Mouse (Mus musculus): ENCODE data around the gene Hmgn5. TPM values are rescaled to one million over a fixed set of nuclear protein-coding genes. Genes with fewer than 3 reads are reported as not detected.
A peak's percentile ranks its signal among the peaks of the same experiment; 100 is the strongest.

The Hmgn5 gene
- total RNA-seq (2021), result 1 to 10 TPM; 5.9 to 6.7 TPM
- long read RNA-seq, experiment 1, transcript Hmgn5-201 (6 exons, 1,934 nt), result major isoform, 14 of 19 reads
- long read RNA-seq, experiment 1, partial matches to known transcripts, result 5 of 19 reads
- long read RNA-seq, experiment 1, other reads (novel, unspliced or antisense), result 0 of 19 reads
- long read RNA-seq, experiment 2, transcript Hmgn5-201 (6 exons, 1,934 nt), result major isoform, 19 of 25 reads
- long read RNA-seq, experiment 2, partial matches to known transcripts, result 5 of 25 reads
- long read RNA-seq, experiment 2, other reads (novel, unspliced or antisense), result 1 of 25 reads

DNA sequence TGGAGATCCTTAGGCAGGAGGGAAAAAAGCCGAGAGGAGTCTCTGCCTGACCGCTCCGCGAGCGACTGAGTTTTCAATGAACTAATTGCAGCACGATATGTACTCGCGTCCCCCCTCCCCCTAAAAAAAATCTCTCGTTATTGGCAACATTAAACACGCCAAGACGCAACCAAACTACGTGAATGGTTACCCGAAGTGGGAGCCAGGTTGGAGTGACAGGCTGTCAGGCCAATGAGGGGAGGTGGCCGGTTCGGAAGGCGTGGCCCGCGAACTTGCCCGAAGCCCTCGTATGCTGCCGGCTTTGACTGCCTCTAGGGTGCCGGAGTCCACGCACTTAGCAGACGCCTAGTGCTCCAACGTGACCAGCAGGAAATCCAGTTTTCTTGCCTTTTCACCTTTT is at the start of gene Hmgn5:
TSS of gene Hmgn5 (minus strand) at position 122 of the 400 bp plus-strand sequence.
- DNase-seq, result peak; percentile 91

GRCm38 (mm10) chrX:109047773-109048172 is 34.6 kb upstream of the Hmgn5 start:
- DNase-seq, result no peak

- no peak for DNase-seq
These were observed 13.0 kb upstream of the Hmgn5 start for GRCm38 (mm10) chrX:109026224-109026623.

- no peak for DNase-seq
These were observed 7.7 kb upstream of the Hmgn5 start for GRCm38 (mm10) chrX:109020858-109021257.

DNA sequence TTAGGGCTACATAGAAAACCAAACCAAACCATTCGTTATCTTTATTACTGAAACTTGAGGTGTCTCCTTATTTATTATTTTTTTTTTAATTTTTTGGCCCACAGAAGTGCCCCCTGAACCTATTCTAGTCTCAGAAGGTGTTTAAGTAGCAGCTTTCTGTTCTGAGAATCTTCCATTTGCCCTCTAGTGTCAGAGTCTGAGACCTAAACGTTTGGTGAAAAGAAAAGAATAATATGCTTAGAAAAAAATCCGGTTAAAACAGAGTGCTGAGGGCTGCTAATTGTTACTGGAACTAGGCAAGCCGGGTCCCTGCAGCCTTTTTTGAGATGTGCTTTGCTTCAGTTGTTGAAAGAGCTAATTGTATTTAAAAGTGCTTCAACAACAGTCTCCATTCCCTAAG is 962 bp upstream of the Hmgn5 start:
- DNase-seq, result no peak

DNA sequence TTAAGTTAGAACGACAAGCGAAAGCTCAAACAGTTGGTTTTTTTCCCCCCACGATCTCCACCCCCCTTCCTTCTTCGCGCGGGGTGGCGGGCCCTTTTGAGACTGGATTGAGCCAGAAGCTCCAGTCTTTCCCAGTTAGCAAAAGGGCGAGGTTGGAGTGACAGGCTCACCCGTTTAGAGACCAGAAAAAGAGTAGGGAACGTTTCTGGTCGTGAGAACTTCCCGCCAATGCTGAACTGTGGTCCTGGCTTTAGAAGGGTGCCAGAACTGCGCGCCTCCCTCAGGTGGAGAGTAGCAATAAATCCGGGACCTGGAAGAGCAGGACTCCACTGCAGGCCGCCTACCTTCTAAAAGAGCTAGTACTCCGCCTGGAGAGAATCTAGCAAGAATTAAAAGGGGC is 482 bp upstream of the Hmgn5 start:
- no peak for DNase-seq

GRCm38 (mm10) chrX:109012371-109013031 is 703 bp downstream of the Hmgn5 start:
- DNase-seq, result peak; percentile 25

GRCm38 (mm10) chrX:109011611-109012185 is 1.5 kb downstream of the Hmgn5 start:
- DNase-seq, result no peak

DNA sequence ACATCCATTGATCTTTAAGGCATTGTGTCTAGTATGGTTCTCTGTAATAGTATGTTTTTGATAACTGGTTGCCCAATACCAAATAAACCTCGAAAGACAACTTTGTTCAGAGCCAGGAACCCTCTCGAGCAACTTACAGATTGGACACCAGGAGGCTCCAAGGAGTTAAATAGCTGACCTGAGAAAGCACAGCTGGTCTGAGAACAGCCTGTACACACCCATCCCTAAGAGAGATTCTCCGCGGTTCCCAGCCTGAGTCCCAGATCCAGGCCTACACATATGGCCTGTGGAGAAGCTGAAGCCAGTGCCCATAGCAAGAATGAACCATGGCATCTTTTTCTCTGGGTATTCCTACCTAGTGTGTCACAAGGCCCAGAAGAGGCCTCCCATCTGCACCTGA is 11.9 kb downstream of the Hmgn5 start:
- DNase-seq, result no peak

Other genes with a start within 250 kb of the Hmgn5 start
- 1 to 10 TPM; 4.1 to 4.7 TPM for gene Brwd3, start 179.0 kb downstream of the Hmgn5 start, total RNA-seq (2021)
- gene Sh3bgrl, start 82.0 kb upstream of the Hmgn5 start, total RNA-seq (2021), result 10 to 100 TPM; 11.2 to 23.8 TPM
- not detected for gene Gm6377, start 183.4 kb upstream of the Hmgn5 start, total RNA-seq (2021)

All from gastrocnemius, postnatal 25 days (tissue).